Comparison of ENCODE assay signal across 8 mouse cellular contexts in the genomic region with DNA sequence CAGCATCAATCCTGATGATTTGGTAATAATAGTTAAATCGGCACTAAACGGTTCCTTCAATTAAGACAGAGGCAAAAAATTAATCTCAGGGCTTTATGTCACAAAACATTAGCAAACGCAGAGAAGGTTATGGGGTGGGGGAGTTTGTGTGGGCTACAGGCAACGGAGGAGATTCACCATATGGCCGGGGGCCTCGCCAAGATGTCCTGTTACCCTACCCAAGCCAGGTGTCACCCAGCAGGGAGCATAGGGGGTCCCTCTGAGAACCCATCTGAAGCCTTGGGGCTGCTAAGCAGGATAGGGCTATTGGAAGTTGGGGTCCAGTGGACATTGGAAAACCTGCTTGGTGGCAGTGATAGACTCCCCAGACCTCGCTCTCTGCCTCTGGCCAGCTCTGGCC. TPM values are rescaled to one million over a fixed set of nuclear protein-coding genes. Genes with fewer than 3 reads are reported as not detected.
DNase-seq lines count a peak whose midpoint lies in the region; ATAC-seq and TF ChIP-seq lines count a peak whose summit lies in the region.

No protein-coding gene starts in this region.

- peak overlapping the region; percentile 70 for H3K27ac ChIP-seq in heart, embryonic 13.5 days (replicated peaks)
- H3K27ac ChIP-seq in brown adipose tissue, adult 24 weeks (replicated peaks; ENCODE audit: low read depth, low read length) = peak overlapping the region; percentile 86
- H3K27ac ChIP-seq in forebrain, postnatal 0 days (ENCODE audit: low read depth, low read length) = peak overlapping the region; percentile 16; the same call in 1 of the 2 replicates
- 0 out of 2 replicates have a peak overlapping the region, but pooled peaks have one; percentile 35 for H3K27ac ChIP-seq in liver, embryonic 13.5 days

- H3K4me3 ChIP-seq in heart, embryonic 13.5 days = no peak overlapping the region
- H3K4me3 ChIP-seq in brown adipose tissue, adult 24 weeks (ENCODE audit: insufficient read depth, low read depth, low read length) = no peak overlapping the region
- no peak overlapping the region for H3K4me3 ChIP-seq in forebrain, postnatal 0 days (ENCODE audit: low read depth, low read length)
- no peak overlapping the region for H3K4me3 ChIP-seq in liver, embryonic 13.5 days (replicated peaks)

- 90% methylated on average over 7 of the region's 7 CpGs for WGBS in heart, embryonic 13.5 days
- WGBS in forebrain, postnatal 0 days = 32% methylated on average over 7 of the region's 7 CpGs
- 77% methylated on average over 7 of the region's 7 CpGs for WGBS in liver, embryonic 13.5 days (ENCODE audit: insufficient replicate concordance)

- no peak for DNase-seq in heart, postnatal 4 days
- DNase-seq in forebrain, postnatal 0 days = no peak
- no peak for DNase-seq in liver, embryonic 13.5 days
- DNase-seq in natural killer cell, adult 2 months (ENCODE audit: low spot score in 2 of 2) = no peak
- DNase-seq in frontal cortex, adult 2 months (ENCODE audit: extremely low spot score in 1 of 2, low spot score in 1 of 2) = no peak

- no peak overlapping the region for H3K9ac ChIP-seq in heart, embryonic 13.5 days
- H3K9ac ChIP-seq in forebrain, postnatal 0 days = no peak overlapping the region
- H3K9ac ChIP-seq in liver, embryonic 13.5 days = no peak overlapping the region

- H3K4me2 ChIP-seq in heart, embryonic 13.5 days = no peak overlapping the region
- H3K4me2 ChIP-seq in forebrain, postnatal 0 days (ENCODE audit: low read depth) = 0 out of 2 replicates have a peak overlapping the region, but pooled peaks have one; percentile 21
- H3K4me2 ChIP-seq in liver, embryonic 13.5 days = no peak overlapping the region

- TF ChIP-seq CTCF in forebrain, postnatal 0 days (IDR thresholded peaks at IDR 0.05; ENCODE audit: low read depth) = no peak

- H3K9me3 ChIP-seq in heart, embryonic 13.5 days = no peaks in the 10 kb centered on the region
- no peaks in the 10 kb centered on the region for H3K9me3 ChIP-seq in forebrain, postnatal 0 days (ENCODE audit: low read length)
- no peaks in the 10 kb centered on the region for H3K9me3 ChIP-seq in liver, embryonic 13.5 days (replicated peaks)

- peaks cover 40% of the 10 kb centered on the region for H3K4me1 ChIP-seq in heart, embryonic 13.5 days
- H3K4me1 ChIP-seq in brown adipose tissue, adult 24 weeks (ENCODE audit: control insufficient read depth, insufficient read depth, insufficient read length, low read length) = peaks cover 44% of the 10 kb centered on the region
- H3K4me1 ChIP-seq in forebrain, postnatal 0 days (ENCODE audit: insufficient read depth) = peaks cover 10% of the 10 kb centered on the region; the same call in 1 of the 2 replicates
- peaks cover 35% of the 10 kb centered on the region for H3K4me1 ChIP-seq in liver, embryonic 13.5 days (replicated peaks)

- no peaks in the 10 kb centered on the region for H3K27me3 ChIP-seq in heart, embryonic 13.5 days (replicated peaks)
- no peaks in the 10 kb centered on the region for H3K27me3 ChIP-seq in forebrain, postnatal 0 days (ENCODE audit: insufficient read depth, low read length)
- H3K27me3 ChIP-seq in liver, embryonic 13.5 days = no peaks in the 10 kb centered on the region

- peaks cover 99% of the 10 kb centered on the region for H3K36me3 ChIP-seq in heart, embryonic 13.5 days
- peaks cover 72% of the 10 kb centered on the region for H3K36me3 ChIP-seq in forebrain, postnatal 0 days (ENCODE audit: insufficient read depth)
- peaks cover 35% of the 10 kb centered on the region for H3K36me3 ChIP-seq in liver, embryonic 13.5 days

- ATAC-seq in heart, embryonic 13.5 days (ENCODE audit: extremely low read depth, insufficient number of reproducible peaks, low FRiP score, low TSS enrichment) = no peak
- peak; percentile 17; the same call in 1 of the 2 replicates for ATAC-seq in forebrain, postnatal 0 days
- ATAC-seq in liver, embryonic 13.5 days (ENCODE audit: low read depth) = no peak
- no peak for ATAC-seq in megakaryocyte-erythroid progenitor cell, adult 5-6 weeks (replicated peaks; ENCODE audit: low FRiP score, low TSS enrichment, poor library complexity, severe bottlenecking)

RNA-seq across cellular contexts. Expression of a gene that starts 48.0 kb away (rescaled TPM):
- 4.4 and 5.2 TPM in 2 replicates for polyA plus RNA-seq in heart, embryonic 13.5 days (2015; fragmentation: Nextera tagmentation; extraction: Ambion mirVana)
- total RNA-seq in heart, postnatal 4 days (2021) = 10 to 100 TPM; 14.1 to 16.5 TPM
- polyA plus RNA-seq in brown adipose tissue, adult 24 weeks (2012; ENCODE audit: insufficient read depth, insufficient read length, missing spikeins) = 5.7 and 5.9 TPM in 2 replicates
- total RNA-seq in forebrain, postnatal 0 days (2014; rRNA removed) = 19.3 and 26.5 TPM in 2 replicates
- polyA plus RNA-seq in forebrain, postnatal 0 days (2015; fragmentation: Nextera tagmentation; extraction: Ambion mirVana) = 3.9 and 6.5 TPM in 2 replicates
- polyA plus RNA-seq in liver, embryonic 13.5 days (2015; fragmentation: Nextera tagmentation; extraction: Ambion mirVana) = 1.3 and 1.4 TPM in 2 replicates
- total RNA-seq in megakaryocyte-erythroid progenitor cell, adult 5-6 weeks (2014; fragmentation: Nextera tagmentation) = 25.6 and 30.1 TPM in 2 replicates
- 6.7 and 7.0 TPM in 2 replicates for total RNA-seq in megakaryocyte-erythroid progenitor cell, adult 5-6 weeks (2017)
- polyA plus RNA-seq in frontal cortex, adult 2 months (2012; rRNA removed) = 16.9 and 17.2 TPM in 2 replicates

Comparison
In these comparisons a context has a peak if more than half of its experiments do, and no peak if none do; other contexts are left out.
1. H3K27ac ChIP-seq: peak in every context shown above with its lines; median percentile 86 in brown adipose tissue, adult 24 weeks; 70 in heart, embryonic 13.5 days; 35 in liver, embryonic 13.5 days; 16 in forebrain, postnatal 0 days.